Mouse (Mus musculus): ENCODE data around the gene Oxtr. TPM values are rescaled to one million over a fixed set of nuclear protein-coding genes. Genes with fewer than 3 reads are reported as not detected.

Oxtr gene
- polyA plus RNA-seq (2014; fragmentation: Illumina TruSeq; extraction: RNeasy Lipid Tissue Mini Kit (QIAGEN cat#74804); ENCODE audit: low read depth, low replicate concordance): 3.4 TPM

GRCm38 (mm10) chr6:112489910-112490559 is at the start of gene Oxtr:
Oxtr (minus strand) TSS chr6:112489943.

DNA sequence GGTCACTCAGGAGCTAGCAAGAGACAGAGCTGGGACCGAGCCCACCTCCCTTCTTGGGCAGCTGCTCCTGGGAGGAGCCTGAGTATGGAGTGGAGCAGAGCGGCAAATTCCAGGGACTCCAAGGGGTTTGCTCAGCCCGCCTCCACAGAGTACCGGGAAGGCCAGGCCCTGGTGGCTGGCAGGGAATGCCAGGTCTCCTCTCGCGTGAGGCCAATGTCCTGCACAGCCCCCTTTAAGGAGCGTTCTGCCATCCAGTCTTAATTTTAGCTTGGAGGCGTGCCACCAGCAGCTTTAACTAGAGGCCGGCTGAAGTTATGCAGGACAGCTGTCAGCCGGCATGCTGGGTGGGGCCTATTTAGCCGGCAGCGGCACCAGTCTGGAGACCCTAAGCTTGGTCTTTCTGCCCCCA is 30.4 kb downstream of the Oxtr start, which contains the start of gene Cav3:
Gene Cav3, plus strand, starts transcription at position 165 of the 409 bp plus-strand sequence.

Other genes with a start within 250 kb of the Oxtr start
- 0.39 TPM for gene Lmcd1, start 216.2 kb downstream of the Oxtr start, polyA plus RNA-seq (2014; fragmentation: Illumina TruSeq; extraction: RNeasy Lipid Tissue Mini Kit (QIAGEN cat#74804); ENCODE audit: low read depth, low replicate concordance)
- gene Ssu2, start 101.9 kb downstream of the Oxtr start, polyA plus RNA-seq (2014; fragmentation: Illumina TruSeq; extraction: RNeasy Lipid Tissue Mini Kit (QIAGEN cat#74804); ENCODE audit: low read depth, low replicate concordance): 0.43 TPM
- not detected for gene Cav3, start 30.4 kb downstream of the Oxtr start, polyA plus RNA-seq (2014; fragmentation: Illumina TruSeq; extraction: RNeasy Lipid Tissue Mini Kit (QIAGEN cat#74804); ENCODE audit: low read depth, low replicate concordance)
- 98.9 TPM for gene Rad18, start 206.7 kb upstream of the Oxtr start, polyA plus RNA-seq (2014; fragmentation: Illumina TruSeq; extraction: RNeasy Lipid Tissue Mini Kit (QIAGEN cat#74804); ENCODE audit: low read depth, low replicate concordance)